Mouse (Mus musculus): ENCODE measurements around the gene Tmem254c. TPM values are rescaled to one million over a fixed set of nuclear protein-coding genes. Genes with fewer than 3 reads are reported as not detected.
"Not testable (repeated sequence)": the region's sequence is repeated elsewhere in the genome, so short reads cannot be mapped to it uniquely, and the experiment has no call there.

The Tmem254c gene
- total RNA-seq (2014; rRNA removed) (24.2 and 40.0 TPM in 2 replicates), polyA plus RNA-seq (2015; fragmentation: Nextera tagmentation; extraction: Ambion mirVana) (36.2 and 40.9 TPM in 2 replicates)

DNA sequence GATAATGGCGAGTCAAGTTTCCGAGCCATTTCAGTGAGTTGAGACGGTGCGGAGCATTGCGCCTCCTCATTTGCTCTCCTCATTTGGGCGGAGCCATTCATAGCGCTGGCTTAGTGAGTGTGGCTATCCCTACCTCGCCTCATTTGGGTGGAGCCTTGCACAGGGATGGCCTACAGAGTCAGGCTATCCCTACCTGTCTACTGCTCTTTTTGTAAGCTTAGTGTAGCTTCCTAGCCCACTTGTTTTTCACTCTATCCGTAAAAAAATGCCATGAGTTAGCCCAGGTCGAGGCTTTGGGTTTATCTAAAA lies at the start of gene Tmem254c:
TSS of gene Tmem254c (minus strand) at position 31 of the 309 bp plus-strand sequence.
- H3K9ac ChIP-seq; H3K4me1 ChIP-seq (ENCODE audit: insufficient read depth); H3K4me2 ChIP-seq (ENCODE audit: low read depth); H3K27me3 ChIP-seq (ENCODE audit: insufficient read depth, low read length); H3K36me3 ChIP-seq (ENCODE audit: insufficient read depth); H3K27ac ChIP-seq (ENCODE audit: low read depth, low read length); H3K4me3 ChIP-seq (ENCODE audit: low read depth, low read length); H3K9me3 ChIP-seq (ENCODE audit: low read length); DNase-seq: not testable (repeated sequence)
- no CpG with 5 or more reads among the region's 10 CpGs for WGBS
- ATAC-seq, result peak; percentile 87

GRCm38 (mm10) chr14:26097622-26098021 lies 30.5 kb upstream of the Tmem254c start:
- H3K9me3 ChIP-seq (ENCODE audit: low read length); H3K4me1 ChIP-seq (ENCODE audit: insufficient read depth); H3K27ac ChIP-seq (ENCODE audit: low read depth, low read length); H3K9ac ChIP-seq; H3K4me2 ChIP-seq (ENCODE audit: low read depth); H3K36me3 ChIP-seq (ENCODE audit: insufficient read depth); H3K4me3 ChIP-seq (ENCODE audit: low read depth, low read length); DNase-seq; H3K27me3 ChIP-seq (ENCODE audit: insufficient read depth, low read length); ATAC-seq: not testable (repeated sequence)
- no CpG with 5 or more reads among the region's 3 CpGs for WGBS

DNA sequence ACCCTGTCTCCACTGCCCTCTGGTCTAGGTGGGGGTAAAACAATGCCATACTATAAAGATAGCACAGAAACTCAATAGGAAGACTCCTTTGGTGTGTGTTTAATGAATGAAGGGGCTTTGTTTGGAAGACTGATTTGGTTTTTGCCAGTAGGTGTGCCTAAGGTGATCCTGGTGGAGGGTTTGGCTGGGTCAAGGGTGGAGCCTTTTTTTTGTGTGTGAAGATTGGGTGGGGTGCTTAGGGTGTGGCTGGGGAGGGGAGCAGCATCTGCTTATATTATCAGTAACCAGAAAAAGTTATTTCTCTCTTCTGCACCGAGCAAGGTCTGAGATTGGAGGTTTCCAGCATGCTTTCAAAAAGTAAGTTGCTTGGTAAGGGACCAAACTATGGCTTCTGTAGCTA lies 14.8 kb upstream of the Tmem254c start, which contains the start of gene Cphx3:
TSS of gene Cphx3 (plus strand) at position 301 of the 400 bp plus-strand sequence.
- not testable (repeated sequence) for DNase-seq; H3K27ac ChIP-seq (ENCODE audit: low read depth, low read length); H3K4me2 ChIP-seq (ENCODE audit: low read depth)

DNA sequence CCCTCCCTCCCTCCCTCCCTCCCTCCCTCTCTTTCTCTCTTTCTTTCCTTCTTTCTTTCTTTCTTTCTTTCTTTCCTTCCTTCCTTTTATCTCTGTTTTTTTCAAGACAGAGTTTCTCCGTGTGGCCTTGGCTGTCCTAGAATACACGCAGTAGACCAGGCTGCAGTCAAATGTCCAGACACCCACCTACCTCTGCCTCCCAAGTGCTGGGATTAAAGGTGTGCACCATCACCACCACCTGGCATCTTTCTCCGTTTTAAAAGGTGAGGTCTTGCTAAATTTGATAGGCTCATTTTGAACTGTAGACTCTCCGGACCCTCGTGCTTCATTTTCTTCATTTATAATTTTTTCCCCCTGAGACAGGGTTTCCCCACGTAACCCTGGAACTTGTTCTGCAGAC lies 14.1 kb upstream of the Tmem254c start, which contains the start of gene Cphx2:
TSS of gene Cphx2 (plus strand) at position 301 of the 400 bp plus-strand sequence.
- not testable (repeated sequence) for H3K4me1 ChIP-seq (ENCODE audit: insufficient read depth); H3K27me3 ChIP-seq (ENCODE audit: insufficient read depth, low read length); H3K9ac ChIP-seq; DNase-seq; H3K4me3 ChIP-seq (ENCODE audit: low read depth, low read length); H3K27ac ChIP-seq (ENCODE audit: low read depth, low read length); ATAC-seq; H3K4me2 ChIP-seq (ENCODE audit: low read depth); H3K9me3 ChIP-seq (ENCODE audit: low read length); H3K36me3 ChIP-seq (ENCODE audit: insufficient read depth)
- WGBS, result no CpG with 5 or more reads among the region's 6 CpGs

More for the DNA sequence above, 14.8 kb upstream of the Tmem254c start, which contains the start of gene Cphx3:
- H3K9ac ChIP-seq; H3K36me3 ChIP-seq (ENCODE audit: insufficient read depth); ATAC-seq; H3K9me3 ChIP-seq (ENCODE audit: low read length); H3K27me3 ChIP-seq (ENCODE audit: insufficient read depth, low read length); H3K4me3 ChIP-seq (ENCODE audit: low read depth, low read length); H3K4me1 ChIP-seq (ENCODE audit: insufficient read depth): not testable (repeated sequence)
- no CpG with 5 or more reads among the region's 1 CpGs for WGBS

DNA sequence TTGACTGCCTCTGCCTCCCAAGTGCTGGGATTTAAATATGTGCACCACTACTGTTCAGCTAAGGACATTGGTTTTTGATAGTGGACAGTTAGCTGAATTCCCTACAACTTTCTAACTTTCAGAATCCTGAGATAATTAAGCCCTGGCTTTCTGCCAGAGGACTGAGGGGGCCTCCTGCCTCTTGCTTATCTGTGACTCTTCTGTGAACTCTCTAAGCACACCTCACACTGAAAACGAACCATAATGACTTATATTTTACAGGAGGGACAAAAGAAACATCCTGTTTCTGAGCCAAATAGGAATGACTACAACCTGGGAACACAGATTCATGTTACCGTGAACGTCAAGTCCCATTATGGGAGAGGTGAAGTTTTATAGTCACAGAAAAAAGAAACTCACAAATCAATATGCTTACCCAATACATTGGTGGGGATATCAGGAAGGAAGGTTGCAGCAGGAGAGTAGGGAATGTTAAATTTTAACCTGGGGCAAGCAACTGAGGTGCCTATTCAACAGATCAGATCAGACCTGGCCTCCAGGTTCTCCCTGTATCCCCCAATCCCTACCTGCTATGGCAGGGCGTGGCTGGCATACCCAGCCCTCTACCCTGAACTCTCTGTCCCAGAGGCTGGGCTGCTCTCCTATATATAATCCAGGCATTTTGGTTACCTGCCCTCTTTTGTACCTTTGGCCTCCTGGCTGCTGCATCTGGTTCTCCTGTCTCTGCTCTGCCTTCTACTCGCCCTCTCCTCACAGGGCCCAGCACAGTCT lies 9.7 kb upstream of the Tmem254c start:
- not testable (repeated sequence) for H3K36me3 ChIP-seq (ENCODE audit: insufficient read depth); H3K27ac ChIP-seq (ENCODE audit: low read depth, low read length); H3K4me2 ChIP-seq (ENCODE audit: low read depth); H3K9me3 ChIP-seq (ENCODE audit: low read length); H3K4me1 ChIP-seq (ENCODE audit: insufficient read depth); H3K27me3 ChIP-seq (ENCODE audit: insufficient read depth, low read length); ATAC-seq; H3K4me3 ChIP-seq (ENCODE audit: low read depth, low read length); DNase-seq; H3K9ac ChIP-seq
- WGBS, result no CpG with 5 or more reads among the region's 5 CpGs

GRCm38 (mm10) chr14:26066574-26067324 lies 406 bp downstream of the Tmem254c start:
- WGBS, result no CpG with 5 or more reads among the region's 44 CpGs
- not testable (repeated sequence) for H3K36me3 ChIP-seq (ENCODE audit: insufficient read depth); H3K9ac ChIP-seq; H3K9me3 ChIP-seq (ENCODE audit: low read length); H3K4me1 ChIP-seq (ENCODE audit: insufficient read depth); H3K27ac ChIP-seq (ENCODE audit: low read depth, low read length); H3K27me3 ChIP-seq (ENCODE audit: insufficient read depth, low read length); H3K4me3 ChIP-seq (ENCODE audit: low read depth, low read length); DNase-seq; H3K4me2 ChIP-seq (ENCODE audit: low read depth)
- peak; percentile 94 for ATAC-seq

- H3K4me2 ChIP-seq (ENCODE audit: low read depth); H3K27me3 ChIP-seq (ENCODE audit: insufficient read depth, low read length); H3K4me3 ChIP-seq (ENCODE audit: low read depth, low read length); H3K9ac ChIP-seq; H3K4me1 ChIP-seq (ENCODE audit: insufficient read depth); H3K27ac ChIP-seq (ENCODE audit: low read depth, low read length); H3K9me3 ChIP-seq (ENCODE audit: low read length); H3K36me3 ChIP-seq (ENCODE audit: insufficient read depth); DNase-seq: not testable (repeated sequence)
- peak; percentile 84; the same call in 1 of the 2 replicates for ATAC-seq
- no CpG with 5 or more reads among the region's 6 CpGs for WGBS
These were observed 7.8 kb downstream of the Tmem254c start for GRCm38 (mm10) chr14:26059362-26059761.

GRCm38 (mm10) chr14:26058184-26058583 lies 9.0 kb downstream of the Tmem254c start:
- not testable (repeated sequence) for H3K4me3 ChIP-seq (ENCODE audit: low read depth, low read length); H3K27me3 ChIP-seq (ENCODE audit: insufficient read depth, low read length)
- no CpG with 5 or more reads among the region's 3 CpGs for WGBS

GRCm38 (mm10) chr14:26048767-26049166 lies 18.4 kb downstream of the Tmem254c start:
- not testable (repeated sequence) for H3K9me3 ChIP-seq (ENCODE audit: low read length); H3K27me3 ChIP-seq (ENCODE audit: insufficient read depth, low read length); H3K4me3 ChIP-seq (ENCODE audit: low read depth, low read length); DNase-seq; H3K4me2 ChIP-seq (ENCODE audit: low read depth); H3K4me1 ChIP-seq (ENCODE audit: insufficient read depth); H3K9ac ChIP-seq; H3K36me3 ChIP-seq (ENCODE audit: insufficient read depth); H3K27ac ChIP-seq (ENCODE audit: low read depth, low read length)
- peak; percentile 40 for ATAC-seq
- WGBS, result no CpG with 5 or more reads among the region's 9 CpGs

More at GRCm38 (mm10) chr14:26058184-26058583, 9.0 kb downstream of the Tmem254c start:
- not testable (repeated sequence) for H3K4me2 ChIP-seq (ENCODE audit: low read depth); H3K9ac ChIP-seq; H3K27ac ChIP-seq (ENCODE audit: low read depth, low read length); H3K9me3 ChIP-seq (ENCODE audit: low read length); ATAC-seq; H3K4me1 ChIP-seq (ENCODE audit: insufficient read depth); DNase-seq; H3K36me3 ChIP-seq (ENCODE audit: insufficient read depth)

DNA sequence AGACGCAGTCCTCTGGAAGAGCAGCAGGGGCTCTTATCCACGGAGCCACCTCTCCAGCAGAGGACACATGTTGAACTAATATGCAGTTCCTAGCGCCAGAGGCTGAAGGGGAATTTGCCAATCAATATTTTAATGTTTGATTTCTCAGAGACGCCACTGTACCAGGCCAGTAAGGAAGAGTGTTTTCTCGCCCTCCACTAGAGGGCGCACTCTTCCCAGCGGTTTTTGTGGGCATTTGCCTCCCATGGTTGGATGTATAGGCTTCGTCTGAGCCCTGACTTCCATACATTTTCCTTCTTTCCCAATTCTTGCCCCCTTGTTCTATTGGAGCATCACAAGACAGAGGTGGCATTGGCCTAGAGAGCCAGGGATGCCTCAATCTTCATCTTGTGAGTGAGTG lies 20.1 kb downstream of the Tmem254c start:
- H3K27ac ChIP-seq (ENCODE audit: low read depth, low read length); H3K4me3 ChIP-seq (ENCODE audit: low read depth, low read length); H3K36me3 ChIP-seq (ENCODE audit: insufficient read depth); ATAC-seq; H3K9me3 ChIP-seq (ENCODE audit: low read length); DNase-seq; H3K27me3 ChIP-seq (ENCODE audit: insufficient read depth, low read length); H3K9ac ChIP-seq; H3K4me1 ChIP-seq (ENCODE audit: insufficient read depth); H3K4me2 ChIP-seq (ENCODE audit: low read depth): not testable (repeated sequence)
- no CpG with 5 or more reads among the region's 8 CpGs for WGBS

Measured in forebrain, postnatal 0 days (tissue).